Mouse (Mus musculus) myocyte (in vitro differentiated cells): Measurements from ENCODE around the gene Wdr83.

Experiments used
- POLR2A ChIP-seq: IDR thresholded peaks from one replicate; pipeline ENCODE4 v1.6.1; 2011; ENCODE audit warnings: low read depth, mild to moderate bottlenecking, control low read depth, moderate library complexity; ENCODE audit not compliant: insufficient read length
- POLR2AphosphoS2 ChIP-seq: IDR thresholded peaks from one replicate; pipeline ENCODE4 v1.6.1; 2011; ENCODE audit warnings: low read depth, control low read depth; ENCODE audit not compliant: insufficient read length
- USF1 ChIP-seq: IDR thresholded peaks from one replicate; pipeline ENCODE4 v1.6.1; 2011; ENCODE audit warnings: low read depth, mild to moderate bottlenecking, control low read depth, moderate library complexity

DNA sequence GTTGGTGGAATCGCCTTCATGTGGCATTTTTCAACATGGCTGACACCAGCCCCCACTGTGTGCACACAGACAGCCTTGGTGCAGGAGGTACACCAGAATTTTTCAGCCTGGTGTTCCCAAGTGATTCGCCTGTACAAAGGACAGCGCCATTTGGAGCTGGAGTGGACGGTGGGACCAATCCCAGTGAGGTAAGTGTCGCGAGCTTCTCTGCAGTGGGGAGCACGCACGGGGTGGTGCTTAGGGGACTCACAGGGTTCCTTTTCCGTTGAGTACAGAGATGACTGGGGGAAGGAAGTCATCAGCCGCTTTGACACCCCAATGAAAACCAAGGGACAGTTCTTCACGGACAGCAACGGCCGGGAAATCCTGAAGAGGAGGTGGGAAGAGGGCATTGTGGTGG, 13.9 kb upstream of the Wdr83 start:
- TF ChIP-seq USF1, result no peak
- no peak for TF ChIP-seq POLR2A
- TF ChIP-seq POLR2AphosphoS2, result no peak
